Mouse (Mus musculus) stomach, adult 2 months (tissue): Measurements from ENCODE around the gene Ak1. TPM values are rescaled to one million over a fixed set of nuclear protein-coding genes. Genes with fewer than 3 reads are reported as not detected.

Source experiments
- polyA plus RNA-seq: library from polyadenylated mRNA; depleted of rRNA; stranded (reverse); fragments of >200 nt; gene quantifications from 2 replicates; pipeline ENCODE4 v1.2.3, GENCODE M21; 2012; rRNA removed

Ak1 gene
- polyA plus RNA-seq: 29.4 and 34.1 TPM in 2 replicates

DNA sequence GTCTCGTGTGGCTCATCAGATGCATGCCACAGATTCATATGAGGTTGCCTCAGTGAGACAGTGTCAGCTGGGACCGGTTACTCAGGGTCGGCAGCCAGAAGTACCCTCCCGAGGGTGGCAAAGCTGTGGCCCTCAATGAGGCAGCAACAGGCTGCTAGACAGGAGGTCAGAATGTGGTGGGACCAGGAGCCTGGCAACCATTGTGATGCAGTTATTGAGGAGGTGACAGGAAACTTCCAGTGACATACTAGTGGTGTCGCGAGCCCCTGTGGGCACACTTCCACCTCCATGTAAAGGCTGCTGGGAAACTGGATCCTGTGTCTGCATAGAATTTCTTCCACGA, at the start of gene Ak1:
Gene Ak1 (plus strand): TSS at position 242 of the 343 bp plus-strand sequence.

DNA sequence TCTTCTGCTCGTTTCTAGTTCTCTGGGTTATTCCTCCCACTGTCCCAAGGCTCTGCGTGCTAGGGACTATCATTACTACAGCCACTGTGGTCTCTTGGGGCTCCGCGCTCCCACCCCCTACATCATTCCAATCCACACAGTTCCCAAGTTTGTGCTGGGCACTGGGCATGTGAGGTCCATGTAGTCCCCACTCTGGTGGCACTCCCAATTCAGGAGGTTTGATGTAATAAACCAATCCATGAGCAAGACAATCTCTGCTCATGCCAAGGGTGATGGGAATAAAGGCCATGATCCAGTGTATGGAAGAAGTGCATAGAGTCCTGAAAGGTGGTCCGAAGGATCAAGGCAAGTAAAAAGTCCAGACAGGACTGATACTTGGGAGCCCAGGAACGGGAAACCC, 47.1 kb upstream of the Ak1 start, which contains the start of gene Pip5kl1:
Gene Pip5kl1 (plus strand): TSS at position 301 of the 400 bp plus-strand sequence.

DNA sequence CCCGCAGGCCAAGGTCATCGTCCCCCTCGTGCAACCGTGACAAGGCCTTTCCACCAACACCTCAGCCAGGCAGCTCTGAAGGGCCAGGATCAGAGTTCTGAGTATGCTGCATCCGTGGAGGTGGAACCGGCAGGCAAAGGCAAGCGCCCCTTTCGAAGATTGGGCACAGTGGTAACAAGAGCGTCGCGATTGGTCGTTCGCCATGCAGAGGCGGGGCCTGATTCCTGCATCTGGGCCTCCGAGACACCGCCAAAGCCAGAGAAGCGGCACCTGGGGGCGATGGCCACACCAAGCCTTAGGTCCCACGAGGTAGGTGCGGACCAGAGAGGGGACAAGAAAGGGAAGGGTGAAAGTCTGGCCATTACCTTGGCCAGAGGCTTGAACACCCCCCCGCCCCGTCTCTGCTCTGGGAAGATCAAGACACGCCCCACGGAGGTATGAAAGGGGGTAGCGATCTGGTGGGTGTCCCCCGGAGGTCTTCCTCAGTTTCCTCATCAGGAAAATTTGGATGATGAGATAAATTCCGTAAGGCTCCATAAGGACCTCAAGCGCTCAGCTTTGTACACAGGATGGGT, 45.9 kb upstream of the Ak1 start, which contains the start of gene 9430097D07Rik:
Gene 9430097D07Rik (minus strand): TSS at position 99 of the 575 bp plus-strand sequence.

DNA sequence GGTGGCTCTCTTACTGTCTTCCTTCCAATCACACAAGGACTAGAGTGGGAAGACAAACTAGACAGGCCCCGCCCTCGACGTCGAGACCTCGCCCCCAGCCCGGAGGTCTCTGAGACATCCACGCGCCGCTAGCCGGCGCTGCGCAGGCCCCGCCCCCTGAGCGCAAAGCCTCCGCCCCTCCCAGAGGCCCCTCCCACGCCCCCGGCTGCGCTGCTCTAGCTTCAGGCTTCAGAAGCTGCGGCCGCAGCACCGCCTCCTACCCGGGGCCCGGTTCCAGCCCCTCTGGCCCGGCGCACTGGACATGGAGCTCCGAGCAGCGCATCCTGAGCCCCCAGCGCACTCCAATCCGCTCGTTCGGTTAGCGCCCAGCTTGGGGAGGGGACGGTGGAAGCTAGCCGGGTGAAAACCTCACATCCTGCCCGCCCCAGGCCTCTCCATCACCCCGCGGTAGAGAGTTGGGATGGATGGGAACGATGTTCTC, 34.6 kb upstream of the Ak1 start, which contains the start of gene St6galnac4:
Gene St6galnac4 (plus strand): TSS at position 225 of the 481 bp plus-strand sequence.

DNA sequence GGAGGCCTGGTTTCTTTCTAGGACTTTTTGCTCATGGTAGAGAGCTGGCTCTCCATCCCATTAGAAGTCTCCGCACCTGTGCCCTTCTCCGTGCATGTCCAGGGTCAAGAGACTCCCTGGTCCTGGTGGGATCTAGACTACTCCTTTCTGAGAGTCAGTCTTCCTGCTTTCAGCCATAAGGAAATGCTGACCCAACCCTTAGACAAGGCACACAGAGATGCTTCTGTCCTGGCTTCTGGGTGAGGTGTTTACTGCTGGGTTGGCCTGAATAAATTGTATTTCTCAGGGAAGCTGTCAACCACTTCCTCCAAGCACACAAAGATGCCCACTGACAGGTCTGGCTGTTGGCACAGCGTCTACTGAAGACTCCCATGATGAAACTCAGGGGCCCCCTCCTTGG, 22.1 kb upstream of the Ak1 start, which contains the start of gene St6galnac6:
Gene St6galnac6 (plus strand): TSS at position 301 of the 400 bp plus-strand sequence.

DNA sequence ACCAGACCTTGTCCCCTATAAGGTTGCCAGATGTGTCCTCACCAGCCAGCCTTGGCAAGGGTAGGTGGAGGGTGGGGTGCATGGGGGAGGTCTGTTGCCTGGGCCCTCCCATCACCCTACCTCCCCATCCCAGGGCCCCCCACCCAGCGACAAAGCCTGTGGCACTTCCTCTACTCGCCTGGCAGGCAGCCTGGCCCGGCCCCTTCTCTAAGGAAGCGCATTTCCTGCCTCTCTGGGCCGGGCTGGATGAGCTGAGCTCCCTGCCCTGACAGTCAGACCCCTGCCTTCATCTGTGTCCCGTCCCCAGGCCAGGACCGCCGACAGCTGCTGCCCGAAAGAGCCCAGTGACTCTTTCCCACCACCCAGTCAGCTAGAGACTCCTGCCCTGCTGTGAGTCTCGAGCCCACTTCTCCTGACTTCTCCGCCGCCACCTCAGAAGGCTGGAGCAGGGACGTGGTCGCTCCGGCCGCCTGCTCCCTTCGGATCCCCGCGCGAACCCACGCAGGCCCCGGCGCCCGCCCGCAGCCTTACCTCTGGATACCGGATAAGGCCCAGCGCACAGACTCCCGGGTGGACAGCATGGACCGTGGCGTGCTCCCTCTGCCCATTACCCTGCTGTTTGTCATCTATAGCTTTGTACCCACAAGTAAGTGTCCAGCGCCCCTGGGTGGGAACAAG, 25.0 kb downstream of the Ak1 start, which contains the start of gene Eng:
Gene Eng (plus strand): TSS at position 217 of the 678 bp plus-strand sequence.

Other genes with a start within 250 kb of the Ak1 start
- 181 and 277 TPM in 2 replicates for gene 1110008P14Rik, start 239.8 kb upstream of the Ak1 start, polyA plus RNA-seq
- 3.1 and 5.2 TPM in 2 replicates for gene Lcn2, start 233.5 kb upstream of the Ak1 start, polyA plus RNA-seq
- 10.3 and 18.3 TPM in 2 replicates for gene Ptges2, start 225.9 kb upstream of the Ak1 start, polyA plus RNA-seq
- 1.9 and 2.8 TPM in 2 replicates for gene Naif1, start 171.3 kb upstream of the Ak1 start, polyA plus RNA-seq
- gene Slc25a25, start 170.3 kb upstream of the Ak1 start, polyA plus RNA-seq: 6.2 and 11.1 TPM in 2 replicates
- 43.7 and 54.8 TPM in 2 replicates for gene Fam102a, start 86.4 kb upstream of the Ak1 start, polyA plus RNA-seq
- 86.8 and 96.2 TPM in 2 replicates for gene Dpm2, start 50.9 kb upstream of the Ak1 start, polyA plus RNA-seq
- 0.16 and 0.27 TPM in 2 replicates for gene Pip5kl1, start 47.0 kb upstream of the Ak1 start, polyA plus RNA-seq
- gene 9430097D07Rik, start 46.1 kb upstream of the Ak1 start, polyA plus RNA-seq: not detected in 2 replicates
- gene St6galnac4, start 34.7 kb upstream of the Ak1 start, polyA plus RNA-seq: 5.9 and 7.3 TPM in 2 replicates
- 11.4 and 25.4 TPM in 2 replicates for gene St6galnac6, start 22.0 kb upstream of the Ak1 start, polyA plus RNA-seq
- gene Eng, start 24.8 kb downstream of the Ak1 start, polyA plus RNA-seq: 54.6 and 61.2 TPM in 2 replicates
- 50.8 and 58.7 TPM in 2 replicates for gene Fpgs, start 82.4 kb downstream of the Ak1 start, polyA plus RNA-seq
- gene Cdk9, start 91.3 kb downstream of the Ak1 start, polyA plus RNA-seq: 42.2 and 43.4 TPM in 2 replicates
- gene Sh2d3c, start 99.3 kb downstream of the Ak1 start, polyA plus RNA-seq: 7.9 and 8.4 TPM in 2 replicates
- 0.15 TPM in 1 of 2 replicates, not detected in the other for gene 6330409D20Rik, start 119.3 kb downstream of the Ak1 start, polyA plus RNA-seq
- gene Tor2a, start 135.5 kb downstream of the Ak1 start, polyA plus RNA-seq: 45.8 and 55.4 TPM in 2 replicates
- gene Ttc16, start 153.9 kb downstream of the Ak1 start, polyA plus RNA-seq: 0.16 and 0.66 TPM in 2 replicates
- gene Ptrh1, start 154.0 kb downstream of the Ak1 start, polyA plus RNA-seq: 15.0 and 18.2 TPM in 2 replicates
- not detected in 2 replicates for gene Cfap157, start 162.7 kb downstream of the Ak1 start, polyA plus RNA-seq
- 2.1 and 2.5 TPM in 2 replicates for gene Stxbp1, start 225.5 kb downstream of the Ak1 start, polyA plus RNA-seq